In the genomic region with DNA sequence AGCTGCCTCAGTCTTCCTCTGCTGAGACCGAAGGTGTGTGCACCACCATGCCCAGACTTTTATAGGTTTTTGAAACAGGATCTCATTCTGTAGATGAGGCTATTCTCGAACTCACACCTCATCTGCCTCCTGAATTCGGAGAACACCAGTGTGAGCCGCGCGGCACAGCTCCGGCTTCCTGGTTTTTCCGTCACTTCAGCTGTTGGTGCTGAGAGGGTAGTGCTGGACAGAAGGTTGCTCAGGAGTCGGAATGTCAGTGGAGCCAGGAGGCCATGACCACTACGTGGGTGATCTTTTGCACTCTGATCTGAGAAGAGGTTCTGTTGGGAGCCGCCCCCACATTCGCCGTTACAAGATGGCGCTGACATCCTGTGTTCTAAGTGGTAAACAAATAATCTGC, we compare ENCODE assay signal across 22 mouse cellular contexts. TPM values are rescaled to one million over a fixed set of nuclear protein-coding genes. Genes with fewer than 3 reads are reported as not detected.
"Had no signal": no experiment of that assay in that cellular context is flagged by ENCODE, and none has a peak within 500 bp of the region (broad histone marks: within the 10 kb centered on the region; RNA-seq: fewer than 3 reads in every experiment).

No protein-coding gene starts in this region.

- H3K9ac ChIP-seq: lung, embryonic 14.5 days; midbrain, embryonic 12.5 days; midbrain, embryonic 15.5 days had no signal

- H3K4me2 ChIP-seq: limb, embryonic 13.5 days; lung, embryonic 14.5 days; midbrain, embryonic 12.5 days; midbrain, embryonic 15.5 days; neural tube, embryonic 13.5 days had no signal

- H3K36me3 ChIP-seq: limb, embryonic 10.5 days; limb, embryonic 13.5 days; midbrain, embryonic 12.5 days; midbrain, embryonic 15.5 days; neural tube, embryonic 13.5 days had no signal

- H3K9me3 ChIP-seq: limb, embryonic 10.5 days; limb, embryonic 13.5 days; midbrain, embryonic 12.5 days; midbrain, embryonic 15.5 days; neural tube, embryonic 13.5 days had no signal

- H3K4me3 ChIP-seq: layer of hippocampus, adult 2 months; limb, embryonic 10.5 days; limb, embryonic 13.5 days; midbrain, embryonic 12.5 days; midbrain, embryonic 15.5 days; myocyte; neural tube, embryonic 13.5 days had no signal

- DNase-seq: kidney, adult 18-20 months; kidney, adult 9 months; kidney, postnatal 25 days; layer of hippocampus, adult 9-11 months; lung, embryonic 14.5 days; right cerebral cortex, postnatal 4 days; thymus, adult 2 months; thymus, postnatal 14 days; thymus, postnatal 4 days had no signal

- H3K27ac ChIP-seq: kidney, postnatal 0 days; layer of hippocampus, adult 2 months; limb, embryonic 10.5 days; macrophage; midbrain, embryonic 12.5 days; midbrain, embryonic 15.5 days; neural tube, embryonic 13.5 days; stomach, postnatal 0 days had no signal

- ATAC-seq: intestine, embryonic 16.5 days; lung, postnatal 0 days; midbrain, embryonic 15.5 days had no signal

- H3K27me3 ChIP-seq: limb, embryonic 13.5 days; midbrain, embryonic 12.5 days; midbrain, embryonic 15.5 days; neural tube, embryonic 13.5 days had no signal

RNA-seq across cellular contexts. Expression of a gene that starts 59.9 kb away (rescaled TPM):
- total RNA-seq: neutrophil, adult 5-6 weeks had no signal
